Mouse (Mus musculus): ENCODE data around the gene Mterf4. TPM values are rescaled to one million over a fixed set of nuclear protein-coding genes. Genes with fewer than 3 reads are reported as not detected.
A peak's percentile ranks its signal among the peaks of the same experiment; 100 is the strongest.

Gene Mterf4
- total and polyA plus RNA-seq, 3 experiments: 33.9 to 34.6 TPM; not detected in 1

DNA sequence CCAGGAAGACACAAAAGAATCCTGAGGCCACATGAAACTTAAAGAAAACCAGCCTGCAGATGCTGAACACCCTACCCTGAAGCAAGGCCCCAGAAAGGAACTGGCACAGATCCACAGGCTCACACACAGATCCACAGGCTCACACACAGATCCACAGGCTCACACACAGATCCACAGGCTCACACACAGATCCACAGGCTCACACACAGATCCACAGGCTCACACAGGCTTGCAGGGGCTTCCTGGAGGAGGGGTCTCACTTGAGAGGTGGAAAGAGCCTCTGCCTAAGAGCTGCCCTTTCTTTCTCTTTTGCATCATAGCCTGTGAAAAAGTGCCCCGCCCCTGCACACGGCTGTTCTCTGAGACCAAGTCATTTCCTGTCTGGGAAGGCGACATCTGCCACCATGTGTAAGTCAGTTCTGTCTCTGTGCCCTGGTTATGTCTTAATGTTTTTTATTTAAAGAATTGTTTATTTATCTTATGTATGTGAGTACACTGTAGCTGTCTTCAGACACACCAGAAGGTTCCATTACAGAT is 16.0 kb downstream of the Mterf4 start:
- Histone ChIP-seq H3K9ac (ENCODE audit: control insufficient read depth, low read depth, low read length, poor library complexity, severe bottlenecking) (peak overlapping the region; percentile 28), H3K4me3 (ENCODE audit: control insufficient read depth in 1 of 2, insufficient read depth in 1 of 2, low read depth in 2 of 2, low read length in 2 of 2) (no peak overlapping the region), H3K27me3 (ENCODE audit: control insufficient read depth in 1 of 2, insufficient read depth in 2 of 2, low read length in 2 of 2) (no peaks in the 10 kb centered on the region), H3K27ac (ENCODE audit: control insufficient read depth, low read depth, low read length) (no peak overlapping the region), H3K9me3 (replicated peaks; ENCODE audit: insufficient read depth, low read length) (no peaks in the 10 kb centered on the region), H3K4me1 (ENCODE audit: control insufficient read depth in 1 of 2, insufficient read depth in 2 of 2, low read length in 2 of 2) (peaks cover 0 to 18% of the 10 kb centered on the region in 2 experiments; a peak in 2 of 4 replicates), H3K36me3 (ENCODE audit: control insufficient read depth in 1 of 2, insufficient read depth in 2 of 2, low read length in 2 of 2) (peaks cover 0 to 7% of the 10 kb centered on the region in 2 experiments; a peak in 2 of 4 replicates), H3K79me2 (ENCODE audit: control insufficient read depth, insufficient read depth, low read length, poor library complexity) (no peaks in the 10 kb centered on the region)
- peak; percentile 69 for DNase-seq (ENCODE audit: low read depth, low spot score)
- TF ChIP-seq MAX (IDR thresholded peaks at IDR 0.05; ENCODE audit: low read length) (0 out of 2 replicates have a peak, but pooled peaks have one; percentile 28), MAZ (IDR thresholded peaks at IDR 0.05; ENCODE audit: low read depth, low read length) (no peak)

DNA sequence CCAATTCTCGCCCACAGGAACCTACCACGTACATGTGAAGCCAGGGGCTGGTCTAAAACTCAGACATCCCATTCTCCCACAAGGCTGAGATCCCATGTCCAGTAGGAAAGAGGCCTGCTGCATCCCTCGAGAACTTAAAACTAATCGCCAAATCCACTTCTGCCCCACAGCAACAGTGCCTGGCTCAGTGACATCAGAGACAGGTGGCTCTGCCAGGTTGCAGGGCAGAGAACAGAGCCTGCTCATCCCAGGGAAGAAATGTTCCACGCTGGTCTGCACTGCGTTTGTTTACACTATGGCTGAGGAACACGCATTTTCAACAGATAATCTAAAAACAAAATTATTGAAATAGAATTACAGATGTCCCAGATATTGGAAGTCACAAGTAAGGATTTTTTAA is 28.7 kb downstream of the Mterf4 start:
- Histone ChIP-seq H3K9me3 (replicated peaks; ENCODE audit: insufficient read depth, low read length) (no peaks in the 10 kb centered on the region), H3K4me1 (ENCODE audit: control insufficient read depth in 1 of 2, insufficient read depth in 2 of 2, low read length in 2 of 2) (no peaks in the 10 kb centered on the region; a peak in 1 of 4 replicates), H3K27ac (ENCODE audit: control insufficient read depth, low read depth, low read length) (no peak overlapping the region), H3K79me2 (ENCODE audit: control insufficient read depth, insufficient read depth, low read length, poor library complexity) (no peaks in the 10 kb centered on the region), H3K4me3 (ENCODE audit: control insufficient read depth in 1 of 2, insufficient read depth in 1 of 2, low read depth in 2 of 2, low read length in 2 of 2) (no peak overlapping the region), H3K9ac (ENCODE audit: control insufficient read depth, low read depth, low read length, poor library complexity, severe bottlenecking) (no peak overlapping the region), H3K27me3 (ENCODE audit: control insufficient read depth in 1 of 2, insufficient read depth in 2 of 2, low read length in 2 of 2) (no peaks in the 10 kb centered on the region; a peak in 1 of 4 replicates), H3K36me3 (ENCODE audit: control insufficient read depth in 1 of 2, insufficient read depth in 2 of 2, low read length in 2 of 2) (no peaks in the 10 kb centered on the region)
- no peak for DNase-seq (ENCODE audit: low read depth, low spot score)
- TF ChIP-seq NELFE (IDR thresholded peaks at IDR 0.05; ENCODE audit: low read depth, low read length) (no peak), GATA1 (IDR thresholded peaks at IDR 0.05; ENCODE audit: low read depth, low read length) (no peak), E2F4 (IDR thresholded peaks at IDR 0.05; ENCODE audit: borderline replicate concordance, low read depth, low read length) (no peak), ZC3H11A (IDR thresholded peaks at IDR 0.05; ENCODE audit: low read depth, low read length) (no peak), MEF2A (IDR thresholded peaks at IDR 0.05; ENCODE audit: extremely low read depth, insufficient replicate concordance, low read depth, low read length, poor library complexity, severe bottlenecking) (no peak), POLR2AphosphoS5 (IDR thresholded peaks at IDR 0.05; ENCODE audit: borderline replicate concordance, low read depth, low read length) (no peak), BHLHE40 (IDR thresholded peaks at IDR 0.05; ENCODE audit: borderline replicate concordance, low read depth, low read length) (no peak)

DNA sequence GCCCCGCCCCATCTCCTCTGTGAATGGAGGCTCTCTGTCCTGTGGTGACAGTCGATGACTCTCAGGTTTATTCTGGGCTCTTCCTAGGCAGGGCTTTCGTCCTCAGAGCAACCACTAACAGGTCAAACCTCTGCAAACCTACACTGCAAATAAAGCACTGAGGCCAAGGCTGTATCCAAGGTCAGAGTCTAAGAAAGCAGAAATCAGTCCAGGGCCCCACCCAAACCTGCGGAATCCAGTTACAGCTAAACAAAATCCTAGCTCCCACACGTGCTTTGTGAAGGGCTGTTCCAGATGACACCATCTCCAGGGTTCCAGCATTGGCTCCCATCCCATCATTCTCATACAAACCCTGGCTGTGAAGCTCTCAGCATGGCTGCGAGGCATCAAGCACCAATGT is 30.2 kb downstream of the Mterf4 start:
- no peak for DNase-seq (ENCODE audit: low read depth, low spot score)
- no peaks in the 10 kb centered on the region for H3K79me2 ChIP-seq (ENCODE audit: control insufficient read depth, insufficient read depth, low read length, poor library complexity)
- H3K4me3 ChIP-seq (ENCODE audit: control insufficient read depth in 1 of 2, insufficient read depth in 1 of 2, low read depth in 2 of 2, low read length in 2 of 2): no peak overlapping the region
- no peaks in the 10 kb centered on the region for H3K9me3 ChIP-seq (replicated peaks; ENCODE audit: insufficient read depth, low read length)
- no peak overlapping the region for H3K27ac ChIP-seq (ENCODE audit: control insufficient read depth, low read depth, low read length)
- no peak overlapping the region for H3K9ac ChIP-seq (ENCODE audit: control insufficient read depth, low read depth, low read length, poor library complexity, severe bottlenecking)
- no peak for TF ChIP-seq USF2 (IDR thresholded peaks at IDR 0.05; ENCODE audit: borderline replicate concordance in 1 of 2, insufficient read depth in 1 of 2, low read depth in 1 of 2, low read length in 2 of 2)
- TF ChIP-seq UBTF (IDR thresholded peaks at IDR 0.05; ENCODE audit: borderline replicate concordance, insufficient read depth, low read depth, low read length): no peak
- no peak for TF ChIP-seq MAFK (IDR thresholded peaks at IDR 0.05; ENCODE audit: borderline replicate concordance, low read depth, low read length)
- TF ChIP-seq E2F4 (IDR thresholded peaks at IDR 0.05; ENCODE audit: borderline replicate concordance, low read depth, low read length): no peak
- TF ChIP-seq JUND (IDR thresholded peaks at IDR 0.05; ENCODE audit: low read depth, low read length): no peak
- no peak for TF ChIP-seq USF1 (IDR thresholded peaks at IDR 0.05; ENCODE audit: low read depth, low read length)
- H3K27me3 ChIP-seq (ENCODE audit: control insufficient read depth in 1 of 2, insufficient read depth in 2 of 2, low read length in 2 of 2): no peaks in the 10 kb centered on the region; a peak in 1 of 4 replicates
- peaks cover 0 to 4% of the 10 kb centered on the region in 2 experiments; a peak in 1 of 4 replicates for H3K4me1 ChIP-seq (ENCODE audit: control insufficient read depth in 1 of 2, insufficient read depth in 2 of 2, low read length in 2 of 2)
- H3K36me3 ChIP-seq (ENCODE audit: control insufficient read depth in 1 of 2, insufficient read depth in 2 of 2, low read length in 2 of 2): no peaks in the 10 kb centered on the region
